Mouse (Mus musculus) heart, postnatal 0 days (tissue): ENCODE measurements around the gene Tor4a.
A peak's percentile ranks its signal among the peaks of the same experiment; 100 is the strongest.

ENCODE experiments used
- CTCF ChIP-seq: IDR thresholded peaks from 2 replicates; pipeline ENCODE4 v1.5.1; 2016; ENCODE audit warnings: antibody characterized with exemption, control low read depth, low read depth
- EP300 ChIP-seq: IDR thresholded peaks from 2 replicates; pipeline ENCODE4 v1.6.1; 2016; ENCODE audit warnings: antibody characterized with exemption, low read depth

DNA sequence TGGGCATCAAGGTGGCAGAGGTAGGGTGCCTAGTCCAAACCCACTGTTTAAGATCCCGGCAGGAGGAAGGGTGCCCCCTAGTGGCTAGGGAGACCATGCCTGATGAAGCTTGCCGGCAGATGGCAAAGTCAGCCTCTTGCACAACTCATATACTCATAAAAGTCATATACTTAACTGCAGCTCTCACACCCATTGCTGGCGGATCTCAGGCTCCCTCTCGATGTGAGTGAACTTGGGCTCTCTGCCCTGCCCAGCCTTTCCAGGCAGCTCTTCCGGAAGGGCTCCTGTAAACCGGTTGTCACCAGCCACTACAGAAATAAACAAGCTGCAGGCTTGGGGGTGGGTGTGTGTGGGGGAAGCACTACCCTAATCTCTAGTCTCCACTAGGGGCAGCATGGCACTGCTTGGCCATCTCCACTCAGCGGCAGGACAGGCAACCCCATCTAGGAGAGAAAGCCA, 31.8 kb upstream of the Tor4a start:
- TF ChIP-seq CTCF (peak; percentile 85), EP300 (peak; percentile 65; the same call in 1 of the 2 replicates)
